Mouse (Mus musculus): ENCODE data around the gene Olfr1288. TPM values are rescaled to one million over a fixed set of nuclear protein-coding genes. Genes with fewer than 3 reads are reported as not detected.

The Olfr1288 gene
- total RNA-seq (2021), result not detected
- long read RNA-seq, experiment 1, result 0 reads
- long read RNA-seq, experiment 2, result 0 reads

GRCm38 (mm10) chr2:111473801-111474200 is at the start of gene Olfr1288:
Gene Olfr1288 (plus strand): TSS chr2:111474101.
- no peak within 1 kb of the TSS for H3K4me3 ChIP-seq
- no peak for TF ChIP-seq CTCF (IDR thresholded peaks at IDR 0.05)
- H3K27ac ChIP-seq, result no peak within 1 kb of the TSS
- DNase-seq (ENCODE audit: extremely low spot score in 1 of 2, low spot score in 2 of 2), result no peak
- intact Hi-C loops (cut with DNase I), result no loop called here

GRCm38 (mm10) chr2:111448842-111449241 is 25.1 kb upstream of the Olfr1288 start, which contains the start of gene Olfr1287:
Gene Olfr1287 (plus strand): TSS chr2:111449142.
- no peak for TF ChIP-seq CTCF (IDR thresholded peaks at IDR 0.05)
- DNase-seq (ENCODE audit: extremely low spot score in 1 of 2, low spot score in 2 of 2), result no peak
- intact Hi-C loops (cut with DNase I), result no loop called here
- no peak within 1 kb of the TSS for H3K27ac ChIP-seq
- no peak within 1 kb of the TSS for H3K4me3 ChIP-seq

DNA sequence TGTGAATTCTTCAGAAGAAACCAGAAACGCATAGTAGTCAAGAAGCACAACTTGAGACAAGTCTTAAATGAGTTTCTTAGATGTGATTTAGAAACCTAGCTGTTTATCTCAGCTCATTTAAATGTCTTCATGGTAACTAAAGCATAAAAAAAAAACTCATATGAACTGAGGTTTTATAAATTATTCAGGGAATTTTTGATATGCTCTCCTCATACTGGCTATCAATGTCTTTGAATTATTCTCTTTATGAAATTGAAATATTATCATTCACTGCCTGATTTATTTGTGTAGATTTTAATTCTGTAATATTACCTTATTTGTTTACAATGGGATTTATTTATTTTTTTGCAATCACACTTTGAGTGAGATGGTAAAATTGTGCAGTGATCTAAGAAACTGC is 6.6 kb downstream of the Olfr1288 start, which contains the start of gene Olfr1289:
Gene Olfr1289, plus strand, starts transcription at position 301 of the 400 bp plus-strand sequence.
- no peak for TF ChIP-seq CTCF (IDR thresholded peaks at IDR 0.05)
- DNase-seq (ENCODE audit: extremely low spot score in 1 of 2, low spot score in 2 of 2), result no peak
- Histone ChIP-seq H3K27ac (no peak within 1 kb of the TSS), H3K4me3 (no peak within 1 kb of the TSS)
- intact Hi-C loops (cut with DNase I), result no loop called here

DNA sequence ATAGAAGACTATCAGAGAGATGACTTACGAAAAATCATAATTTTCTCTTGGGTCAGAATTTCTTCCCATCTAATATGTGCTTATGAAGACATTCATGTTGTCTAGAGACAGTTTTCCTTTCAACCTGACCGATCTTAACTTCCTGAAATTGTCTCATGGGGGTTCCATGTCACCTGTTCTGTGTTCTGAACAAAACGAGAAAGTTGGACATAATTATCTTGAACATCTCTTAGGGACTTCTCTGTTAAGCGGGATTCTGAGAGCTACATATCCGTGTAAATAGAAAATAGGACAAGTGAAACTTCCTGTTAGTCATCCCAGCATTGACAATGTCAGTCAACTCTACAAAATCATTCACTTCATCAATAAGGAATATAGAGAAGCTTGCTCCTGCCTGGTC is 19.8 kb downstream of the Olfr1288 start, which contains the start of gene Olfr1290:
Gene Olfr1290, minus strand, starts transcription at position 101 of the 400 bp plus-strand sequence.
- Histone ChIP-seq H3K4me3 (no peak within 1 kb of the TSS), H3K27ac (no peak within 1 kb of the TSS)
- intact Hi-C loops (cut with DNase I), result no loop called here
- TF ChIP-seq CTCF (IDR thresholded peaks at IDR 0.05), result no peak
- DNase-seq (ENCODE audit: extremely low spot score in 1 of 2, low spot score in 2 of 2), result no peak

- no peak for TF ChIP-seq CTCF (IDR thresholded peaks at IDR 0.05)
- DNase-seq (ENCODE audit: extremely low spot score in 1 of 2, low spot score in 2 of 2), result no peak
- Histone ChIP-seq H3K27ac (no peak within 1 kb of the TSS), H3K4me3 (no peak within 1 kb of the TSS)
- intact Hi-C loops (cut with DNase I), result no loop called here
Measured at GRCm38 (mm10) chr2:111496880-111497279, 23.0 kb downstream of the Olfr1288 start, which contains the start of gene Olfr1291-ps1. Gene Olfr1291-ps1 (plus strand): TSS chr2:111497180.

GRCm38 (mm10) chr2:111517451-111517850 is 43.5 kb downstream of the Olfr1288 start:
- no peak for TF ChIP-seq CTCF (IDR thresholded peaks at IDR 0.05)
- no peak overlapping the region for H3K27ac ChIP-seq
- DNase-seq (ENCODE audit: extremely low spot score in 1 of 2, low spot score in 2 of 2), result no peak
- no peak overlapping the region for H3K4me3 ChIP-seq
- intact Hi-C loops (cut with DNase I), result no loop called here

DNA sequence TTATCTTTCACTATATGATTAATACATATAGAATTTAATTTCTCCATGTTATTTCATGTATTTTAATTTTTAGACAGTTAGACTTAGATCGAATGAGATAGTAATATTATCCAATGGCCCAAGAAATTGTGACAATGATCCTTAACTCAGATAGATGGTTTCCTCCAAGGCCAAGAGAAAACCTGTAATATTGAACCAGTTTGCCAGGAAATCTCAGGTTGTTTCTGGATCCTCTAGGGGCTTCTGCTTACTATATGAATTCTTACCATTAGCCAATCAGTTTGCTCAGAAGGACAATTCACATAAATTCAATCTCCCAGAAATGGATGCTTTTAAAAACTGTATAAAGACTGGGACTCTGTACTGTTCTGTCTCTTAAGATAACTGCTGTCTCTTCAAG is 51.0 kb downstream of the Olfr1288 start, which contains the start of gene Olfr1293-ps:
Gene Olfr1293-ps, plus strand, starts transcription at position 301 of the 400 bp plus-strand sequence.
- DNase-seq (ENCODE audit: extremely low spot score in 1 of 2, low spot score in 2 of 2), result no peak
- Histone ChIP-seq H3K4me3 (no peak within 1 kb of the TSS), H3K27ac (no peak within 1 kb of the TSS)
- intact Hi-C loops (cut with DNase I), result no loop called here
- no peak for TF ChIP-seq CTCF (IDR thresholded peaks at IDR 0.05)

Other genes with a start within 250 kb of the Olfr1288 start
- not detected for gene 4930430A15Rik, start 244.5 kb upstream of the Olfr1288 start, total RNA-seq (2021)
- gene Olfr1275, start 238.8 kb upstream of the Olfr1288 start, total RNA-seq (2021), result not detected
- gene Olfr1276, start 219.6 kb upstream of the Olfr1288 start, total RNA-seq (2021), result not detected
- not detected for gene Olfr1277, start 200.0 kb upstream of the Olfr1288 start, total RNA-seq (2021)
- not detected for gene Olfr1278, start 184.0 kb upstream of the Olfr1288 start, total RNA-seq (2021)
- gene Olfr1279, start 173.5 kb upstream of the Olfr1288 start, total RNA-seq (2021), result not detected
- not detected for gene Olfr1280, start 160.1 kb upstream of the Olfr1288 start, total RNA-seq (2021)
- gene Olfr1281, start 147.6 kb upstream of the Olfr1288 start, total RNA-seq (2021), result not detected
- gene Olfr1282, start 138.0 kb upstream of the Olfr1288 start, total RNA-seq (2021), result not detected
- not detected for gene Olfr1283, start 107.3 kb upstream of the Olfr1288 start, total RNA-seq (2021)
- not detected for gene Olfr1284, start 98.6 kb upstream of the Olfr1288 start, total RNA-seq (2021)
- gene Olfr1286, start 51.0 kb upstream of the Olfr1288 start, total RNA-seq (2021), result not detected
- gene Olfr1287, start 25.0 kb upstream of the Olfr1288 start, total RNA-seq (2021), result not detected
- gene Olfr1289, start 6.7 kb downstream of the Olfr1288 start, total RNA-seq (2021), result not detected
- not detected for gene Olfr1290, start 19.7 kb downstream of the Olfr1288 start, total RNA-seq (2021)
- not detected for gene Olfr1291-ps1, start 23.1 kb downstream of the Olfr1288 start, total RNA-seq (2021)
- not detected for gene Olfr1293-ps, start 51.1 kb downstream of the Olfr1288 start, total RNA-seq (2021)
- not detected for gene Olfr1294, start 66.2 kb downstream of the Olfr1288 start, total RNA-seq (2021)
- not detected for gene Olfr1295, start 95.6 kb downstream of the Olfr1288 start, total RNA-seq (2021)
- not detected for gene Olfr1297, start 152.4 kb downstream of the Olfr1288 start, total RNA-seq (2021)
- not detected for gene Olfr1298, start 175.1 kb downstream of the Olfr1288 start, total RNA-seq (2021)
- gene Olfr1299, start 187.3 kb downstream of the Olfr1288 start, total RNA-seq (2021), result not detected